Mouse (Mus musculus) kidney, postnatal 36 days (tissue): ENCODE measurements around the gene Wdsub1.

Experiments
- DNase-seq, 2 experiments: peaks; one replicate each; pipeline ENCODE4 v3.0.0; 2021 to 2022; ENCODE audit warnings: mixed read lengths in 2 of 2

Gene Wdsub1

DNA sequence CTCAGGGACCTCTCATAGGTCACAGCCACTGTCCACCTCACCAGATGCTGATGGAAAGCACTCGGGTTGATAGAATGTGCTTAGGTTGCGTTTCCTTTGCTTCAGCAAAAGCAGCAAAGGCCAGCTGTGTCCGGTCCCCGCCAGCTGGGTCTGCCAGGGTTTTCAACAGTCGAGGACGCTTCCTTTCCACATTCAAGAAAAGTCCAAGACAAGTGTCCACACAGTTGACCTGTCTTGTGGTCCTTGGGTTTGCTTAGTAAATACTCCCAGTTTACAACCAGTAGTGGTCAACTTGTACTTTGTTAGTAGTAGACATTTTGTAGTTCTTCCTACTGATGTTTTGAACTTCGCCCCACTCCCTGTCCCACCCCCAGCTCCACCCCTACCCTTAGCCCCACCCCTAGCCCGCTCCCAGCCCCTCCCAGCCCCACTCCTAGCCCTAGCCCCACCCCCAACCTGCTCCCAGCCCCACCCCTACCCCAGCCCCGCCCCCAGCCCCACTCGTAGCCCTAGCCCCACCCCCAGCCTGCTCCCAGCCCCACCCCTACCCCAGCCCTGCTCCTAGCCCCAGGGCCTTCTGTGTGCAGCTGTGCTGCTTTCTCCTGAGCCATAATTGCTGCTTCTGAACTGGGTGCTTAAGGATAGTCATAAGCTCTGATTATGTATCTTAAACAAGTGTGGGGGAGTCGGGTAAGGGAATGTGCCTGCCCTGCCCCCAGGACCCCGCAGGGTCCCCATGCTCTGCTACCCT lies 41.0 kb downstream of the Wdsub1 start:
- DNase-seq = peak; percentile 69 to 79

DNA sequence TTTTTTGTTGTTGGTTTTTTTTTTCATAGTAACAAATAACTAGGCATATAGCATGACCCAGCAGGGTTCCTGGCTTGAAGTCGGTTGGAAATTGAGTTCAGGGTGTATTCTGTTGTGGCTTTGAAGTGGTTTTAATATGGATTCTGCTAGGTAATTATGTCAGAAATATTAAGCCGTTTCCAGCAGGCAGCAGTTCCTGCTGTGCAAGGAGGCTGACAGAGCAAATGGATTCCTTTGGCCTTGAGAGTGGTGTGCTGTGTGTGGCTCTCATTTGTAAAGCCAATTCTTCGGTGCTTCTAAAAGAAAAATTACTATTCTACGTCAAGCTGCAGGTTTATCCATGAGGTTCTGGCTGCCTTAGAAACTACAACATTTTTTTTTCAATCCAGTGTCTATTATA lies 42.2 kb downstream of the Wdsub1 start:
- DNase-seq = no peak

DNA sequence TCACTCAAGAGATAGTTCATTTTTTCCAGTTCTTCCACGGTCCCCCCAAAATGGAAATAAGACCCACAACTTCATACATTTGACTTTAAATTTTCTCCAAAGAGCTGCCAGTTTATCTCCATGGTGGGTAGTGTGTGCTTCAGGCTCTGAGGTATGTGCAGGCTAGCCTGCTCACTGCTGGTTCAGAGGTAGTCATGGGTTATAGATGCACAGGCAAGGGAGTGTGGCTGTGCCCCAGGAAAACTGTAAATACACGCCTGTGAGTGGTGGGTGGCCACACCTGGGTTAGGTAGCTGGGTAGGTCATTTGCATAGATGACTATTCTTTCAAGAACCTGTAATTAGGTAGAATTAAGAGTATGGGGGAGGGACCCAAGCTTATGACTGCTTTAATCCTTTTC lies 42.6 kb downstream of the Wdsub1 start:
- no peak for DNase-seq

GRCm38 (mm10) chr2:59838825-59839224 lies 43.6 kb downstream of the Wdsub1 start:
- peak; percentile 73 to 74 for DNase-seq

DNA sequence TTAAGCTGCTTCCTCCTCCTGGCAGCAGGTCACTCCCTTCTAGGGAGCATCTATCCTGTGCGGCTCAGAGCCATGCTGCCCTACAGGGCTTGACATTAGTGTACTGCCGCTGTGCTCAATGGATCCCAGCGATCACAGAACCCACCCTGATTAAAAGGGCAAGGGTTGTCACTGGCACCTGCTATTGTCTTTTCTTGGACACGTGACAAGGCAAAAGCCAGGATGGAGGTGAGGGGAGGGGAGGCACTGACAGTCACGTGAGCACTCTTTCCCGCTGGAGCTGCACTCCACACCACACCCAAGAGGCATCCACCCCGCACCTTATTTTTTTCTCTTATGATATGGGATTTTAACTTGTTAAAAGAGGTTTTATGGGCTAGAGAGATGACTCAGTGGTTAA lies 50.6 kb downstream of the Wdsub1 start:
- no peak for DNase-seq

- DNase-seq = no peak
These were observed 51.5 kb downstream of the Wdsub1 start for GRCm38 (mm10) chr2:59830940-59831339.

GRCm38 (mm10) chr2:59830151-59830550 lies 52.2 kb downstream of the Wdsub1 start:
- peak in 1 of 2 experiments; percentile 41 for DNase-seq

DNA sequence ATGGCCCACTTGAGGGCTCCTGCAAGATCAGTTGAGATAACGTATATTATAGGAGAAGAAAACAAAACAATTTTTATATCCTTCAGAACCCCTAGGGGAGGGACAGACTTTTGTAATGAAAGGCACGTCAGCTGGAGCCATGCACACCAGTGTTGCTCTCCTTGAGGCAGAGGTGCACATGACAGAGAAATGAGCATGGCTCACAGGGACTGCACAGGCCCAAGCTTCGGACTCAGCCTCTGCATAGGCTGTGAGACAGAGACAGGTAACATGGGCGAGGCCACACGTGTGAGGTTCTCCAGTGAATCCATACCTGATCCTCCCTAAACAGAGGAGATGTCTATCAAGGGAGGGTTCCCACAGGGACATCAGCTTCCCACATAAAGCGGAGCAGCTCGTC lies 52.7 kb downstream of the Wdsub1 start:
- DNase-seq = no peak

DNA sequence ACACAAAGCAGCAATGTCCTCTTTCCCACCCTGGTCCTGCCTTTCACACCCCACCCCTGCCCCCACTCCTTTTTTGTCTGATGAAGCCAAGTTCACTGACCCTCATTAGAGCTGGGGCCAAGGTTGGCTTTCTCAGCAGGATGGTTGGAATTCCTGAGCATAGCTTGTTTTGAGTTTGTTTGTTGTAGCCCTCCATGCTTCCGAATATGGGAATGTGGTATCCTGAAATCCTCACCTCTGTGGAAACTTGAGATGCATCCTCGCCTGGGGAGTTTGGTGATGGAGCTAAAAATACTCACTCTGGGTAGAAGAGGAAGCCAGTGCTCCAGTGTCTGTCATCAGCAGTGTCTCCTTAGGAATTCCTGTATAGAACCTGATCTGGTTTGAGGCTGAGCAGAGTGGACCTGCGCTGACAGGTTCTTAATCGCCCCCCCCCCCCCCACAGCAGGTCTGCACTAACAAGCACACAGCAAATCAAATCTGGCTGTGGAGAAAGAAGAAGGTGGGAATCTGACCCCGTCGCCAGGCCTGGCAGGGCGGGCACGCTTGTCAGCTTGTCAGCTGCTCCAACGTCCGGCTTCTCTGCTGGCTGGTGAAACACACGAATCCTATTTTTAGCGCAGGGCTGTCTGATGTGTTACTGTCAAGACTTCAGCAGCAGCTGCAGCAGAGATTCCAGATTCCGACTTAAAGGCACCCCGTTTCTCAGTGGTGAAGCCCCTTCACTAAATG lies 53.4 kb downstream of the Wdsub1 start:
- DNase-seq = peak; percentile 73 to 79

DNA sequence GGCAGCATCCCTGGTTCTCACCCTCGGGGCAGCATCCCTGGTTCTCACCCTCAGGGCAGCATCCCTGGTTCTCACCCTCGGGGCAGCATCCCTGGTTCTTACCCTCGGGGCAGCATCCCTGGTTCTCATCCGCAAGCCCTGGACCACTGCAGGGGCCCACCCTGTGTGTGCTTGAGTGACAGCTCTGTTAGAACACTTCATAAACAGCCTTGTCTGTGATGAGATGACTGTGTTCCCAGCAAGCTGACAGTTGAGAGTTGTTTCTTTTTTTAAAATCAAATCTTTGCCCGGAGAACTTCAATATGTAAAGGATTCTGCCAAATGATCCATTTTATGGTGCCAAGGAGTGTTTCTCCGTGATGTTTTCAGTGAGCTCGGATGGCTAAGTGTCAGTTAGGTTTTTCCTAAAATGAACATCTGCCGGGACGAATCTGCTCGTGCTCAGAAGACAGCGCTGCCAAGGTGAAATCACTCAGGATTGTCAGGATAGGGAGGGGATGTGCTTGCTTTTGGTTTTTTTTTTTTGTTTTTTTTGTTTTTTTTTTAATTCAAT lies 54.2 kb downstream of the Wdsub1 start:
- DNase-seq = no peak

DNA sequence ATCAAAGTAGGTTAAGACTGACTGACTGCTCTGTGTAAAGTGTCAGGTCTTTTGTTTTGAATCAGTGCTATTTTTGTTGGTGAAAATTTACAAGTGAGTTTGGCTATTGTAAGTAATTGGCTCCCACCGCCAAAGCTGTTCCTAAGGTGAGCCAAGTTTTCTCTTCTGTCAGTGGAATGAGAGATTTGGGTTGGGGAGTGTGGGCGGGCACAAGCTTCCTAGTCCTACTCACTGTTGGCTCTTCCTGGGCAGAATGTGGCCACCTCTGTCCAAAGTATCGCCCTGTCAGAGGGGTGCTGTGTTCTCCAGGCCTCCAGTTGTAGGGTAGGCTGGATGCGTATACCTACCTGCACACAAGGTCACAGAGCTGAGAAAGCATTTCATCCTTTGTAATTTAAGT lies 57.0 kb downstream of the Wdsub1 start:
- DNase-seq = no peak

- no peak for DNase-seq
These were observed 58.1 kb downstream of the Wdsub1 start for GRCm38 (mm10) chr2:59824289-59824688.

GRCm38 (mm10) chr2:59821044-59821443 lies 61.3 kb downstream of the Wdsub1 start:
- no peak for DNase-seq

DNA sequence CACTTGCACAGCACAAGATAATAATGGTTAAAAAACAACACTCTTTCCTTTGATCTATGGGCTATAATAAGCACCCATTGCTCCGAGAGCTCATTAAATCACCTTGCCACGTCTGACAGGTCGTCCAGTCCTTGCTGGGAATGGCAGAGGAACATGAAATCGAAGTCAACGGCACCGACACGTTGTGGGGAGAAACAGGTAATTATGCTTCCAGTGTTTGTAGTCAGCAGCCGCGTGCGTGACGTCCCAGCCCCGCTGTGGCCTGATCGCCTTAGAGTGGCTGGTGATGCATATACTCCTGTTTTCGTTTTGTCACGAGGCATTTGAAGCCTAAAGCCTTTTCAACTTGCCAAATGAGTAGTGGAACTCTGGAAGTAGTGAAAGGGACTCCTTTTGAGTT lies 62.3 kb downstream of the Wdsub1 start:
- no peak for DNase-seq

- no peak for DNase-seq
These were observed 63.0 kb downstream of the Wdsub1 start for GRCm38 (mm10) chr2:59819415-59819814.

GRCm38 (mm10) chr2:59818663-59819062 lies 63.7 kb downstream of the Wdsub1 start:
- no peak for DNase-seq

GRCm38 (mm10) chr2:59814997-59815396 lies 67.4 kb downstream of the Wdsub1 start:
- no peak for DNase-seq

DNA sequence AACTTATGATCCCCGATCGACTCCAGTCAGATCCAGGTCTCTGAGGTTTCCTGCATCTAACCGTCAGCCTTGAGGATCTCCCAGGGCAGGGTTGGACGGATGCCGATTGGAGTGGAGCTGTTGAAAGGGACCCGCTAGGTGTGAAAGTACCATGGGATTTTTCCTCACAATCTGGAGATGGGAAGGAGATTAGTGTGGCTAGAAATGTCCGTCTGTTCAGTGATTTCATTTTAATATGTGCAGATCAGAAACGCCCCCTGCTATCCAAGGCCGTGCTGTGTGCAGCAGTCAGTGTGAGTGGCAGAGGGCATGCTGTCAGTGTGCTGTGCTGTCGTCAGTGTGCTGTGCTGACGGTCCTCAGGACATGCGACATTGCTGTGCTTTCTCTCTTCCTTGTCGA lies 68.9 kb downstream of the Wdsub1 start:
- no peak for DNase-seq

- DNase-seq = no peak
These were observed 69.8 kb downstream of the Wdsub1 start for GRCm38 (mm10) chr2:59812641-59813040.

DNA sequence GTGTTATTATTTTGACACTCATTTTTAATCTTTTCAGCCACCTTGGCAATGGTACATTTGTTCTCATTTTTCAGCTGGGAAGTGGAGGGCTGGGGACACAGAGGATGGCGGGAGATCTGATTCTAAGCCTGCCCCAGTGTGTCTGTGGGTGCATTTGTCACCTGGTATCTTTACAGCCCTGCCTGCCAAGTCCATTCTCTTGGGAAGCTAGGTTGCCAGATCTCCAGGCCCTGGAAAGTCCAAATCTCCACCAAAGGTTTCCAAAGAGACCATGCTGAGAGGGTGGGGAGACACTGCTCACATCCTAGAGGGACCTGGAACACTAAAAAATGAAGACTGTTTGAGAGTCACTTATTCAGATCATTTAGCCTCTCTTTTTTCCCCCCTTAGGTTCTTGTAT lies 71.1 kb downstream of the Wdsub1 start:
- DNase-seq = no peak

- no peak for DNase-seq
These were observed 72.4 kb downstream of the Wdsub1 start for GRCm38 (mm10) chr2:59810039-59810438.

DNA sequence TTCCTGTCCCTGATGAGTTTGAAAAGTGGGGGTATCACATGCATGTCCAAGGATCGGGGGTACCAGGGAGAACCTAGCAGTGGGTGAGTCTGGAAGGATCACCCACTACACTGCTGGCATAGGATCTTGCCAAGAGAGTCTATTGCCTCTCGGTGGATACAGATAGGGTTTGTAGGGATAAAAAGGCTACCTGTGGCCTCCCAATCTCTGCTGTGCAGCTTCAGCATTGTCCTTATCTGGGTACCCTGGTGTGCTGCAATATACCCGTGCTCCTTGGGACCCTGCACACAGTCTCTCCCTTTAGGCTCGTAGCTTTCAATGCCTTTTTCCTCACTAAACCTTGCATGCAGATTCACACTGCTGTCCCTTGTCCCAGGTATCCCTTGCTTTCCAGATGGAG lies 73.8 kb downstream of the Wdsub1 start:
- DNase-seq = no peak

DNA sequence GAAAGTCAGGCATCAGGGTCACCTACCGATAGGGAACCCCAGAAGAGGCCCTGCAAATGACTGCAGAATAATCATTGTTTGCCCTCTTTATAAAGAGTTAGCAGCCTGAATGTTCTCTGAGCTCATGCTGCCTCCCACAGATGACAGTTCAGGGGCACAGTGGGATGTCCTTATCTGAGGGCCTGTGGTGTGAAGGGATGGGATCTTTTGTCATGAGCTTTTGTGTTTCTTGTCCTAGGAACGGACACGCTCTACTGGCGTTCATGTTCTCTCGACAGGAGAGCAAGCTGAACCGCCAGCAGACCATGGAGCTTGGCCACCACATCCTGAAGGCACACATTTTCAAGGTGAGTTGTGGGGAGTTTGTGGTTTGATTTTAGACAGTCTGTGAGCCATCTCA lies 76.4 kb downstream of the Wdsub1 start:
- DNase-seq = no peak

DNA sequence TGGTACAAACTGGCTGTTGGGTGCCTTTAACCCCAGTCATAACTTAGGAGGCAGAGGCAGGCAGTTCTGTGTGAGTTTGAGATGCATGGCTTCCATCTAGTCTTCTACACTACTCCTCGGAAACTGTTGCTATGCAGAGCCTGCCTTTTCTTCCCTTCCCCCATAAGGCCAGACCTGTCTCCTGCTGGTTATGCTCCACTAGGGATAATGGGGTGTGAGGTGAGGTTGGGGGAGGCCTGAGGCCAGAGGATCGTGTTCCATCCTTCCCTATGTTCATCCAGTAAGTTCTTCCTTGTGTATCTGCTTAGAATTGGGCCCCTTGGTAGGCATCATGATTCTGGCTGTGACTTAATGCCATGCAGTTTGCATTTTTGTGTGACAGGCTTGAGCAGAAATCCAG lies 76.8 kb downstream of the Wdsub1 start:
- no peak for DNase-seq
